Mouse (Mus musculus) layer of hippocampus, adult 2 months (tissue): ENCODE results near the gene Gm3138. TPM values are rescaled to one million over a fixed set of nuclear protein-coding genes. Genes with fewer than 3 reads are reported as not detected.
"Not testable (repeated sequence)": the region's sequence is repeated elsewhere in the genome, so short reads cannot be mapped to it uniquely, and the experiment has no call there.

ENCODE experiments used
- DNase-seq, 2 experiments: peaks; one replicate each; pipeline ENCODE4 v3.0.0; 2022; ENCODE audit warnings: low spot score in 2 of 2
- H3K27ac ChIP-seq: fragments of 200-600 bp; 2 replicates; pipeline ENCODE4 v1.8.1; 2022
- H3K4me3 ChIP-seq: fragments of 200-600 bp; 2 replicates; pipeline ENCODE4 v1.8.1; 2022; ENCODE audit warnings: mild to moderate bottlenecking
- long read RNA-seq, 2 experiments: library from polyadenylated mRNA; stranded (forward); transcript quantifications; one replicate each; pipeline ENCODE4 v2.0.0; 2021; ENCODE audit warnings: borderline mapping rate in 2 of 2
- total RNA-seq, 2 experiments: library from RNA; stranded (reverse); gene quantifications; 2 replicates each; pipeline ENCODE4 v1.2.3; 2021

Gm3138 gene
- not detected for total RNA-seq
- long read RNA-seq, experiment 1: 0 reads
- long read RNA-seq, experiment 2: 0 reads

GRCm38 (mm10) chr14:4249331-4249730 lies at the start of gene Gm3138:
Gm3138 (plus strand) TSS chr14:4249631.
- H3K27ac ChIP-seq, DNase-seq, H3K4me3 ChIP-seq: not testable (repeated sequence)

- not testable (repeated sequence) for H3K4me3 ChIP-seq, DNase-seq, H3K27ac ChIP-seq
These were observed 20.0 kb downstream of the Gm3138 start for GRCm38 (mm10) chr14:4269238-4269950.

GRCm38 (mm10) chr14:4279828-4280227 lies 30.4 kb downstream of the Gm3138 start:
- DNase-seq, H3K27ac ChIP-seq, H3K4me3 ChIP-seq: not testable (repeated sequence)

Other genes with a start within 250 kb of the Gm3138 start
- gene Gm5796, start 225.7 kb upstream of the Gm3138 start, total RNA-seq: 1 to 10 TPM; 5.7 to 5.9 TPM
- gene Gm3115, start 165.5 kb upstream of the Gm3138 start, total RNA-seq: under 1 TPM; 0.25 to 0.54 TPM
- 1 to 10 TPM; 8.3 to 9.4 TPM for gene Gm8108, start 139.1 kb upstream of the Gm3138 start, total RNA-seq
- not detected for gene Gm3127, start 84.6 kb upstream of the Gm3138 start, total RNA-seq
- 1 to 10 TPM; 1.1 to 1.2 TPM for gene Gm2974, start 67.1 kb upstream of the Gm3138 start, total RNA-seq
- not detected for gene Gm3149, start 67.7 kb downstream of the Gm3138 start, total RNA-seq
- gene 2610042L04Rik, start 85.1 kb downstream of the Gm3138 start, total RNA-seq: 1 to 10 TPM; 1.2 TPM
- not detected for gene Gm3159, start 147.9 kb downstream of the Gm3138 start, total RNA-seq
- 1 to 10 TPM in 1 of 2 experiments, under 1 TPM in 1; 0.91 to 1.5 TPM for gene Gm3164, start 165.8 kb downstream of the Gm3138 start, total RNA-seq
- gene Gm3173, start 181.4 kb downstream of the Gm3138 start, total RNA-seq: 1 to 10 TPM in 1 of 2 experiments, not detected in 1; 1.4 TPM
- gene Gm3182, start 232.1 kb downstream of the Gm3138 start, total RNA-seq: not detected